Mouse (Mus musculus) layer of hippocampus, adult 2 months (tissue): ENCODE data around the gene Pebp1. TPM values are rescaled to one million over a fixed set of nuclear protein-coding genes. Genes with fewer than 3 reads are reported as not detected.

ENCODE experiments used
- DNase-seq, 2 experiments: peaks; one replicate each; pipeline ENCODE4 v3.0.0; 2022; ENCODE audit warnings: low spot score in 2 of 2
- H3K27ac ChIP-seq: fragments of 200-600 bp; 2 replicates; pipeline ENCODE4 v1.8.1; 2022
- H3K4me3 ChIP-seq: fragments of 200-600 bp; 2 replicates; pipeline ENCODE4 v1.8.1; 2022; ENCODE audit warnings: mild to moderate bottlenecking
- CTCF ChIP-seq: fragments of 200-600 bp; conservative IDR thresholded peaks from 2 replicates; pipeline ENCODE4 v1.8.1; 2022; ENCODE audit warnings: antibody characterized with exemption, mild to moderate bottlenecking, moderate library complexity
- long read RNA-seq, 2 experiments: library from polyadenylated mRNA; stranded (forward); transcript quantifications; one replicate each; pipeline ENCODE4 v2.0.0; 2021; ENCODE audit warnings: borderline mapping rate in 2 of 2
- total RNA-seq, 2 experiments: library from RNA; stranded (reverse); gene quantifications; 2 replicates each; pipeline ENCODE4 v1.2.3; 2021

The Pebp1 gene
- total RNA-seq, result 100 to 1,000 TPM; 696 to 743 TPM
- long read RNA-seq, experiment 1, transcript Pebp1-201 (4 exons, 1,240 nt), result major isoform, 409 of 433 reads
- long read RNA-seq, experiment 1, partial matches to known transcripts, result 24 of 433 reads
- long read RNA-seq, experiment 1, other reads (novel, unspliced or antisense), result 0 of 433 reads
- long read RNA-seq, experiment 2, transcript Pebp1-201 (4 exons, 1,240 nt), result major isoform, 621 of 655 reads
- long read RNA-seq, experiment 2, partial matches to known transcripts, result 8 of 655 reads
- long read RNA-seq, experiment 2, other reads (novel, unspliced or antisense), result 26 of 655 reads

- H3K27ac ChIP-seq, result peak within 1 kb of the TSS; percentile 86
- peak; percentile 93 to 95 for DNase-seq
- peak within 1 kb of the TSS; percentile 83 for H3K4me3 ChIP-seq
- peak; percentile 55 for TF ChIP-seq CTCF
These were observed at the start of gene Pebp1 for GRCm38 (mm10) chr5:117286831-117287822. TSS of gene Pebp1 (minus strand) at chr5:117287625.

DNA sequence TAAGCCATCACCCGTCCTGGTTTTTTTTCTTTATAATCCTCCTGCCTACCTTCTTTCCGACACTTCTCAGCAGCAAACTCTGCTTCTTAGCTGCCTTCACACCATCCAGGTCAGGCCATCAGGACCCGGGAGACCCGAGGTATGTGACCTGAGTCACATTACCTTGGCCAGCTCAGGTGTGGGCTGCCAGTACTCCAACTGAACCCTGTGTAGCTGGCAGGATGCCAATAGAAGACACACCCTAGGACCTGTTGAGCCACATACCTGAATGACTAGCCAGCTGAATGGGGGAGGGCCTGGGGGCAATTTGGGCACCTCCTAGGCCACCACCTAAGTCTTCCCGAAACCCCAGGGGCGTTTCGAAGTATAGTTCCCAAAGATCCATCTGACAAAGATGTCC lies 43.0 kb upstream of the Pebp1 start:
- DNase-seq, result no peak
- no peak for TF ChIP-seq CTCF
- Histone ChIP-seq H3K27ac (no peak overlapping the region), H3K4me3 (no peak overlapping the region)

- H3K27ac ChIP-seq, result no peak overlapping the region
- no peak for DNase-seq
- H3K4me3 ChIP-seq, result no peak overlapping the region
- TF ChIP-seq CTCF, result no peak
These were observed 39.0 kb upstream of the Pebp1 start for GRCm38 (mm10) chr5:117326408-117326807.

DNA sequence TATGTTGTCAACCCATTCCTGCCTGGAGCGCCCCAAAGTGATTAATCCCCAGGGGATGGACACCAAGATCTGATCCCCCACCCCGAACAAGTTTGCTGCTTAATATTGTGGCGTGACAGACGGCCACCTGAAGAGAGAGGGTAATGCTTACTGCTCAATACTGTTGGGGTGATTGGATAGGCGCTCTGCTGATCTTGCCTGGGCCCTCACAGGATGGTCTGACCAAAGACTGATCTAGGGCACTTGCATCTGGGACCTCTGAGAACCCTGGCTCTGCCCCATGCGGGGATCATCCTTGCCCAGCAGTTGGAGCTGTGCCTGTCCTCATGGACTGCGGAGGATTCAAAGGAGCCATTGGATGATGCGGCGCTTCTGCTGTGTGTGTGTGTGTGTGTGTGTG lies 36.3 kb upstream of the Pebp1 start:
- no peak for TF ChIP-seq CTCF
- no peak overlapping the region for H3K4me3 ChIP-seq
- DNase-seq, result no peak
- H3K27ac ChIP-seq, result no peak overlapping the region

DNA sequence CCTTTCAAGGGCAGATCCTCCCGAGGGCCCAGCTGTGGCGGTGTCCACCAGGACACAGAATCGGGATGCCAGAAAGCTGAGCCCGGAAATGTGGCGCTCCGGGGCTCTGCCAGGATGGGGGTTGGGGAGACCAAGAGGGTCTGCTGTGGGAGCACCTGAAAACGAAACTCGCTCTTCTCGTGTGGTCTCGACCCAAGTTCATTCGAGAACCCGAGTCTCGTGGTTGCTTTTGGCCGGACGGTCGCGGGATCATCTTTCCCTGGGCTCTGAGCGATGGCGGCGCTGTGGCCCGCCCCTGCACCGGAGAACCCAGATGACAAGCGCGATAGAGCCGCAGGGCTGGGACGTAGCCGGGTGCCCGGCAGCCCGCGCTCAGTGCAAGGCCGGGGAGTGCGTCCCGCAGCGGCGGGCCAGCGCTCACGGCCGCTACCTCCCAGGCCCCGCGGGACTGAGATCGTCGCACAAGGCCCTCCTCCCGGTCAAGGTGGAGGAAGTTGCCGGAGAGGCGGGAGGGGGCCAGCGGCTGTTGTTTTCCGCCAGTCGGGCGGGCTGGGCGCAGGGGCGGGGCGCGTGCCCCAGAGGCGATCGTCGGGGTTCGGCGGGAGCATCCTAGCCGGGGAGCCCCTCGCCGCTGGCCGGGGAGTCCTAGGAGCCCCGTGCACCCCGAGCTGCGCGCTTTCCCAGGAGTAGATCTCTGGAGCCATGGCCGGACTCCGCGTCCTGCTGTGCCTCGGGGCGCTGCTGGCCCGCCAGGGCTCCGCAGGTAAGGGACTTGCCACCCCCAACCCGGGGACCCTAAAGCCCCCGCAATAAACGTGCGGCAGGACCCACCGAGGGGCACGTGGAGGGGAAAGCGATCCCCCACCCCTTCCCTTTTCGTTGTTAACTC lies 31.6 kb upstream of the Pebp1 start, which contains the start of gene Vsig10:
Gene Vsig10 (plus strand): TSS at position 343 of the 889 bp plus-strand sequence.
- TF ChIP-seq CTCF, result peak; percentile 30; the same call in 1 of the 2 replicates
- DNase-seq, result peak; percentile 12 to 21
- Histone ChIP-seq H3K27ac (peak within 1 kb of the TSS; percentile 74), H3K4me3 (peak within 1 kb of the TSS; percentile 84)

GRCm38 (mm10) chr5:117314587-117315428 lies 27.4 kb upstream of the Pebp1 start:
- no peak for TF ChIP-seq CTCF
- Histone ChIP-seq H3K4me3 (no peak overlapping the region), H3K27ac (no peak overlapping the region)
- DNase-seq, result no peak

DNA sequence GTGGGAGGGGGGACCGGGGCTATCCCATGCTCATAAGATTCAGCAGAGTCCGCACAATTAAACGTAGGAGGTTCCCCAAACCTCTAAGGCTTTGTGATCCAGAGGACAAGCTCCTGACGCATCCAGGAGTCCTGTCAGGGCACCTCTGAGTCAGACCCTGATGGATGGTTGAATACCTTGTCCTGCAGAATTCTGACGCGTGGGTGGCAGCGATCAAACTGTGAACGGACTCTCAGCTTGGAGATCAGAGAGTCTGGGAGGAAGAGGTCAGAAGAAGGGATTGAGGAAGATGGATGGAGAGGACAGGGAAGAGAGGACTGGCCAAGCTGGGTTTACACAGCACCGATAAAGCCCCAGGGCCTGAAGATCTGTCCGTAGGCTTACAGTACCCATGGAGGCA lies 26.5 kb upstream of the Pebp1 start:
- no peak for DNase-seq
- H3K4me3 ChIP-seq, result no peak overlapping the region
- no peak for TF ChIP-seq CTCF
- no peak overlapping the region for H3K27ac ChIP-seq

- DNase-seq, result no peak
- no peak overlapping the region for H3K4me3 ChIP-seq
- no peak for TF ChIP-seq CTCF
- no peak overlapping the region for H3K27ac ChIP-seq
These were observed 26.0 kb upstream of the Pebp1 start for GRCm38 (mm10) chr5:117313420-117313819.

GRCm38 (mm10) chr5:117307699-117308098 lies 20.3 kb upstream of the Pebp1 start:
- peak; percentile 94 for TF ChIP-seq CTCF
- peak; percentile 43 to 63 for DNase-seq
- H3K27ac ChIP-seq, result no peak overlapping the region
- H3K4me3 ChIP-seq, result peak overlapping the region; percentile 30; the same call in 1 of the 2 replicates

GRCm38 (mm10) chr5:117306826-117307225 lies 19.4 kb upstream of the Pebp1 start:
- Histone ChIP-seq H3K27ac (no peak overlapping the region), H3K4me3 (no peak overlapping the region)
- peak; percentile 53 for TF ChIP-seq CTCF
- no peak for DNase-seq

- Histone ChIP-seq H3K4me3 (no peak overlapping the region), H3K27ac (no peak overlapping the region)
- no peak for TF ChIP-seq CTCF
- DNase-seq, result no peak
These were observed 18.3 kb upstream of the Pebp1 start for GRCm38 (mm10) chr5:117305754-117306153.
